Mouse (Mus musculus) retina, postnatal 1 day (tissue): ENCODE results near the gene Ciz1.

Source experiments
- DNase-seq: peaks from one replicate; pipeline ENCODE4 v3.0.0-alpha.2; 2012

The Ciz1 gene

GRCm38 (mm10) chr2:32381775-32382223 is 29.7 kb downstream of the Ciz1 start, which contains the start of gene 1110008P14Rik:
TSS of gene 1110008P14Rik (minus strand) at chr2:32381938.
- DNase-seq: peak; percentile 94

- no peak for DNase-seq
These were observed 30.6 kb downstream of the Ciz1 start for GRCm38 (mm10) chr2:32382689-32383088.

- no peak for DNase-seq
These were observed 35.8 kb downstream of the Ciz1 start, which contains the start of gene Lcn2 for GRCm38 (mm10) chr2:32387706-32388490. TSS of gene Lcn2 (minus strand) at chr2:32388252.

GRCm38 (mm10) chr2:32389157-32389556 is 37.0 kb downstream of the Ciz1 start:
- no peak for DNase-seq

- DNase-seq: no peak
These were observed 38.7 kb downstream of the Ciz1 start for GRCm38 (mm10) chr2:32390871-32391270.

DNA sequence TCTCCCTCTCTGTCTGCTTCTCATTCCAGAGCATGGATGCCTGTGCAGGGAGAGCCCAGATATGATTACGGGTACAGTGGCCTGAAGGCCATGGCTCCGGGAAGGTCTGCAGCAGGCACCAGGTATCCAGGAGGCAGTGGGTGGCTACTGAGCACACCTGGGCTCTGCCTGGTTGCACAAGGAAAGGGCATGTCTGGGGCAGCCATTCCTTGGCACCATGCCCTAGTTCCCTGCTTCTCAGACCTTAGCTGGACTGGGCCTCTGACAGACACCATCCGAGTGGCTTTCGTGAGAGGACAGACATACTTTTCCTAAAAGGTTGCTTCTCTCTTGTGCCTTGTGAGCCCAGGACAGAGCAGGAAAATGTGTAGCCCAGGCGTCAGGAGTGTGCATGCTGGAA is 39.9 kb downstream of the Ciz1 start:
- no peak for DNase-seq

DNA sequence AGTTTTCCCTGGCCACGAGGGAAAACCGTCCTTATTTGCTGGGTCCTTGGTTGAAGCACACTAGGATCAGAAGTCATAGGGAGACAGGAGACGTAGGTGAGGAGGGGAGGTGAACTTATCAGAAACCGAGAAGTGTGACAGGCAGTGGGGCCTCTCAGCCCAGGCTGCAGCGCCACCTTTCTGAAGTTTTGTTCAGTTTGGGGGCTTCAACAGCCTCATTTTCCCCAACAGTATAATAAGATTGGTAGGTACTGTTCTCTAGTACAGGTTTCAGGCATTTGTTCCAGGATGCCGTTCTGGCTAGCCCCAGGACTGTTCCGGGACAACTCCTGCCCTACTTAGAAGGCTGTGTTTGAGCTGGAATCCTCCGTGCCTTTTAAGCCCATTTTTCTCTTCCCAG is 42.8 kb downstream of the Ciz1 start:
- peak; percentile 51 for DNase-seq

- DNase-seq: peak; percentile 96
These were observed 43.4 kb downstream of the Ciz1 start, which contains the start of gene Ptges2 for GRCm38 (mm10) chr2:32395484-32395945. TSS of gene Ptges2 (plus strand) at chr2:32395896.

DNA sequence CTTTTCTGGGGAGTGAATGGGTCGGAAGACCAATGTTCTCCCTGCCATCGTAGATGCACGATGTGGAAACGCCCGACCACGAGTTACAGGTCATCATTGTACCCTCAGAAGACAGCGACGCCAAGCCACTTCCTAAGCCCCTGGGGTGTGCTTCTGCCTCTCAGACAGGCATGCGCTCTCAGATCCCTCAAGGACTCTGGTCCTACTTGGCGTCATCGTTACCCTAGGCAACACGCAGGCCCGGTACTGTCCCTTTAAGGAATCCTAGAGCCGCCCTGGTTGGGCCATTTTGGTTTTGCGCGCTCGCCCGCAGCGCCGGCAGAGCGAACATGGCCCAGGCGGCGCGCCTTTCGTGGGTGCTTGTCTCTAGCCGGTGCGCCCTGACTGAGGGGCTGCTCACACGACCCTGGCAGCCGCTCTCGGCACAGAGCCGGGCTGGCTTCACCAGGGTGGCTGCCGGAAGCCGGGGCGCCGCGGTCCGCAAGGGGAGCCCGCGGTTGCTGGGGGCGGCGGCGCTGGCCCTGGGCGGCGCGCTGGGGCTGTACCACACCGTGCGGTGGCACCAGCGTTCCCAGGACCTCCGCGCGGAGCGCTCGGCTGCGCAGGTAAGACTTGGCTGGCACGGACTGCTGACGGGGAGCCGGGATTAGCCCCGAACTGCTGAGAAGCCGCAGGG is 44.0 kb downstream of the Ciz1 start:
- peak; percentile 97 for DNase-seq

DNA sequence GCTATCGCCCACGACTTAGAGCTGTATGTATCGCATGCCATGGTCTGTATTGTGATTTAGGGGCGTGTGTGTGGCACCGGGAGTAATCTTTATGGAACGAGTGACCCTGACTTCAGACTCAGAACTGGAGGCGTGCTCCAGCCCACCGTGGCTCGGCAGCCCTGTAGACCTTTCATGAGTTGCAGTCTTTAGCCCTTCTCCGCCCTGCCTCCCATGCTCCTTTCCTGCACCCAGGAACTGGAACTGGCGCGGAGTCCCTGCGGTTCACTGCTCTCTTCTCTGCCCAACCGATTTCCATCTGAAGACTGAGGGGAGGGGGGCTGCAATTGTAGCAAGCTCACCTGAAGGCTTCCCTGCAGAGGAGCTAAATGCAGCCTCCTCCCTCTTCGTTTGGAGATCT is 44.6 kb downstream of the Ciz1 start:
- DNase-seq: no peak

- peak; percentile 97 for DNase-seq
These were observed 52.5 kb downstream of the Ciz1 start for GRCm38 (mm10) chr2:32404663-32405062.

DNA sequence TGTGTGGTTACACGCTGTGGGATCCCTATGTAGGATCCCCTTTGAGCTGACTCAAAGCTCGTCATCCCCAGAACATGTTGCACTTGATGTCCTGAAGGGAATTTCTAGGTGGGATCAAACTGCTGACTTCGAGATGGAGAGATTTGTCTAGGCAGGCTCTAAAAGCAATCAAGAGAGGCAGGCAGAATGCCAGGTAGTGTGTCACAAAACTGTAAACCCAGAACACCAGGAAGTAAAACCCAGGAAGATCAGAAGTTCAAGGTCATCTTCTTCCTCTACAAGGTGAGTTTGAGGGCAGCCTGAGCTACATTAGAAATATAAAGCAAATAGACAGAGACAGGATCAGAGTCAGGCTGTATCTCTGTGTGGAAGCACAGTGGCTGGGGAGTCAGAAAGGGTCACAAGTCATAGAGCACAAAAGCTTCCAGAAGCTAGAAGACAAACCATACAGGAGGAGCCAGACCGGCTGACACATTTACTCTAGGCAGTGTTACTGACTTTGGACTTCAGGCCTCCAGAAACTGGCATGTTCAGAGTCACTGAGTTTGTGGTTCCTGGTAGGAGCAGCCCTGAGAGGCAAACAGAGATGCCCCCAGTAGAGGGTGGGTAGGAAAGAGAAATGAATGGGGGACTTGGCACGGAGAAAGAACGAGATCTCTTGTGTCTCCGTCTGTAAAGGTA is 55.2 kb downstream of the Ciz1 start:
- DNase-seq: no peak

GRCm38 (mm10) chr2:32408429-32409424 is 56.6 kb downstream of the Ciz1 start:
- no peak for DNase-seq

DNA sequence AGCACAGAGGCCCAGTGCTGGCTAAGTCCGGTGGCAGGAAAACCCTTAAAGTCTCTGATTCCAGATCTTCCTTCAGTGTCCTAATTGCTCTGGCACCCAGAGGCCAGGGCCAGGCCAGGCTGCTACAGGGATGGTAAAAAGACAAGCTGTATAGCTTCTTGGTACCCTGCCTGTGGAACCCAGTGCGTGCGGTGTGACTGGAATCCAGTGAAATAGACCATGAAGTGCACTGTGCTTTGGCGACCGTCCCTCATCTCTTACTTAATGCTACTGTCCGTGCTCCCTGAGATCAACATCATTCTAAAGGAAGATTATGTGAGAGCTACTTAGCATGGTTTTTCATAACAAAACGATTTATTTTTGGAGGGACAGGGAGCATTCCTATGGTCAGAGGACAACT is 59.3 kb downstream of the Ciz1 start:
- no peak for DNase-seq

- DNase-seq: no peak
These were observed 60.8 kb downstream of the Ciz1 start for GRCm38 (mm10) chr2:32412742-32413531.

DNA sequence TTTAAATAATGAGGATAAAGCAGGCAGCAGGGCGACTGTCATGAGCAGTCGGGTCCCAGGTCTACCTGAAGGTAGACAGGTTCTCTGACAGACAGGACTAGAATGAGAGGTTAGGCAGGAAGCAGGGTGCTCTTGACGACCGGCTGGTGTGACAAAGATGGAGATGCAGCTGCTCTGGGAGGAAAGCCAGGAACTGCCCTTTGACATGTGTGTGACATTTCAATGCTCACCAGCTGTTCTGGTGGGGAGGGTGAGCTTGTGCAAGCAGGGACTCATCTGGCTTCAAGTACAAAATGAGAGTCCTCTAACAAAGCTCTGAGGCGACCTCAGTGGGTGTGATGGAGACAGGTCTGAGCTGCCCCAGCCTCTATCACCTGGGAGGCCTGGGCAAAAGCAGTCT is 61.8 kb downstream of the Ciz1 start:
- DNase-seq: no peak

DNA sequence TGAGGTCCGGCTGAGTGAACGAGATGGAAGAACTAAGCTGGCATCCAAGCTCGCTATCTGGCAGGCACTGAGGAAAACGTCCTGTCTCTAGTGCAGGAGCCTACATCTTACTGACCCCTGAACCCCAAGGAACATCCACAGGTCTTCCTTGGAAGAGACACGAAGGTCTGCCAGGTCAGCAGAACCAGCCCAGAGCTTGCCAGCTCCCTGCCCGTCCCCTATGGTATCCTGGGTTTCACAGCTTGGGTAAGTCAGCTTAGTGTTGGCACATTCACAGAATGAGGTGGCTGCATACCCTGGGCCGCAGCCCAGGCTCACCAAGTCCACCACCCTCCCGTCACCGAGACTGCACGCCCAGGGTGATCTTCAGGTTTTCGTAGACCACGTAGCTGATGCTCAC is 63.7 kb downstream of the Ciz1 start:
- DNase-seq: no peak

- no peak for DNase-seq
These were observed 64.4 kb downstream of the Ciz1 start for GRCm38 (mm10) chr2:32416556-32416955.

DNA sequence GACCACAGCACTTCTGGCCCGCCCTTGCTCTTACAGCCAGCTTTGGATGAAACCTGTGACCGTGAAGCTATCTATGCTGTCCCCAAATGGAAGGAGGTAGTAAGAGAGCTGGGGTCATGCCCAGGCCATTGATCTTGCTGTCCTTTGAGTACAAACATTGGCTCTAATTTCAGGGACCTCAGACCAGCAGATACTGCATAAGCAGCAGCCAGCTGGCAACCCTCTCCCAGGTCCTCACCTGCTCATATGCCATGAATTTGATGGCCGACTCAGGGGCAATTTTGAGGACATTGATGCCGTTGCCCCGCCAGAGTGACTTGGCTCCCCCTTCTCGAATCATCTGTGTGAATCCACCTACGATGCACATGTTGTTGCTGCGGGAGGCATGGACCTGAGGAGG is 65.4 kb downstream of the Ciz1 start:
- no peak for DNase-seq

- DNase-seq: no peak
These were observed 66.5 kb downstream of the Ciz1 start for GRCm38 (mm10) chr2:32418430-32419151.

GRCm38 (mm10) chr2:32419359-32419758 is 67.2 kb downstream of the Ciz1 start:
- DNase-seq: no peak
